Comparison of ENCODE assay signal across 9 mouse cellular contexts in genomic region chr4:24544677-24545151, GRCm38 (mm10). TPM values are rescaled to one million over a fixed set of nuclear protein-coding genes. Genes with fewer than 3 reads are reported as not detected.
DNase-seq lines count a peak whose midpoint lies in the region; ATAC-seq and TF ChIP-seq lines count a peak whose summit lies in the region.
"Had no signal": no experiment of that assay in that cellular context is flagged by ENCODE, and none has a peak within 500 bp of the region (broad histone marks: within the 10 kb centered on the region; RNA-seq: fewer than 3 reads in every experiment).

No protein-coding gene starts in this region.

- H3K27me3 ChIP-seq in heart, postnatal 0 days (ENCODE audit: control insufficient read depth, insufficient read depth, low read length), result no peaks in the 10 kb centered on the region
- no peaks in the 10 kb centered on the region for H3K27me3 ChIP-seq in heart, embryonic 11.5 days (ENCODE audit: control insufficient read depth, insufficient read depth, low read length)
- no peaks in the 10 kb centered on the region for H3K27me3 ChIP-seq in small intestine, adult 2 months (ENCODE audit: control insufficient read depth, insufficient read depth, low read length)

- no peak for TF ChIP-seq EP300 in heart, postnatal 0 days (IDR thresholded peaks at IDR 0.05; ENCODE audit: low read depth)

- H3K4me1 ChIP-seq in heart, postnatal 0 days (ENCODE audit: control insufficient read depth, insufficient read depth), result no peaks in the 10 kb centered on the region
- no peaks in the 10 kb centered on the region for H3K4me1 ChIP-seq in heart, embryonic 11.5 days (ENCODE audit: control insufficient read depth, insufficient read depth, low read length)
- H3K4me1 ChIP-seq in small intestine, adult 2 months (ENCODE audit: control insufficient read depth, insufficient read depth, insufficient read length, low read length), result no peaks in the 10 kb centered on the region

- no peak for DNase-seq in heart, postnatal 0 days (ENCODE audit: low spot score)
- DNase-seq in cerebellum, adult 11 months, result peak; percentile 36
- DNase-seq in kidney, postnatal 25 days, result peak; percentile 63 to 71
- DNase-seq in mesoderm, embryonic 11.5 days (ENCODE audit: low read depth, low spot score), result peak; percentile 20
- no peak for DNase-seq in thymus, postnatal 10 days (ENCODE audit: low spot score in 2 of 2)

- H3K9me3 ChIP-seq in heart, postnatal 0 days (replicated peaks; ENCODE audit: control insufficient read depth, low read length), result no peaks in the 10 kb centered on the region
- no peaks in the 10 kb centered on the region for H3K9me3 ChIP-seq in heart, embryonic 11.5 days (replicated peaks; ENCODE audit: control insufficient read depth, low read length)
- H3K9me3 ChIP-seq: G1E had no signal

- no peak for TF ChIP-seq POLR2A in small intestine, adult 2 months (IDR thresholded peaks at IDR 0.05; ENCODE audit: low read depth, low read length)

- H3K4me2 ChIP-seq in heart, postnatal 0 days (ENCODE audit: low read depth, low read length), result no peak overlapping the region
- no peak overlapping the region for H3K4me2 ChIP-seq in heart, embryonic 11.5 days

- no peaks in the 10 kb centered on the region for H3K36me3 ChIP-seq in heart, postnatal 0 days (replicated peaks; ENCODE audit: control insufficient read depth, insufficient read depth, low read length)
- no peaks in the 10 kb centered on the region for H3K36me3 ChIP-seq in heart, embryonic 11.5 days (ENCODE audit: control insufficient read depth, insufficient read depth, low read length)
- H3K36me3 ChIP-seq in small intestine, adult 2 months (ENCODE audit: control insufficient read depth, insufficient read depth, low read length), result no peaks in the 10 kb centered on the region

- ATAC-seq in heart, postnatal 0 days (ENCODE audit: insufficient read depth, low read depth), result no peak
- ATAC-seq in heart, embryonic 11.5 days (replicated peaks; ENCODE audit: insufficient number of reproducible peaks, low FRiP score, low TSS enrichment), result no peak
- peak; percentile 100 for ATAC-seq in frontal cortex, adult (ENCODE audit: low TSS enrichment)

- no peak overlapping the region for H3K9ac ChIP-seq in heart, postnatal 0 days (replicated peaks; ENCODE audit: low read depth, low read length)
- H3K9ac ChIP-seq in heart, embryonic 11.5 days (ENCODE audit: low read depth, low read length), result no peak overlapping the region

- no peak overlapping the region for H3K27ac ChIP-seq in heart, postnatal 0 days (ENCODE audit: low read depth)
- no peak overlapping the region for H3K27ac ChIP-seq in heart, embryonic 11.5 days (ENCODE audit: low read depth, low read length)
- H3K27ac ChIP-seq in small intestine, adult 2 months (ENCODE audit: insufficient read depth, low read depth, low read length), result no peak overlapping the region

- H3K4me3 ChIP-seq in heart, postnatal 0 days (ENCODE audit: low read depth, low read length), result no peak overlapping the region
- no peak overlapping the region for H3K4me3 ChIP-seq in heart, embryonic 11.5 days (ENCODE audit: low read depth, low read length)
- H3K4me3 ChIP-seq in small intestine, adult 2 months (ENCODE audit: low read depth, low read length), result no peak overlapping the region

- 77% methylated on average over 5 of the region's 5 CpGs for WGBS in heart, postnatal 0 days
- WGBS in heart, embryonic 11.5 days (ENCODE audit: insufficient replicate concordance), result 75% methylated on average over 5 of the region's 5 CpGs
- WGBS in small intestine, adult 2 months, result 70% methylated on average over 5 of the region's 5 CpGs

- peak; percentile 53 for TF ChIP-seq CTCF in heart, postnatal 0 days (IDR thresholded peaks at IDR 0.05; ENCODE audit: low read depth)
- TF ChIP-seq CTCF in small intestine, adult 2 months (IDR thresholded peaks at IDR 0.05; ENCODE audit: extremely low read depth, insufficient read length, insufficient replicate concordance, low read depth, low read length), result peak; percentile 46; the same call in 1 of the 2 replicates

RNA-seq across cellular contexts. Expression of gene Mms22l, which starts 48.5 kb away (rescaled TPM):
- total RNA-seq in heart, postnatal 0 days (2014; rRNA removed; ENCODE audit: low replicate concordance), result 5.2 and 21.2 TPM in 2 replicates
- 5.2 and 6.2 TPM in 2 replicates for polyA plus RNA-seq in heart, postnatal 0 days (2015; fragmentation: Nextera tagmentation; extraction: Ambion mirVana)
- 25.7 and 29.8 TPM in 2 replicates for polyA plus RNA-seq in heart, embryonic 11.5 days (2014; fragmentation: Nextera tagmentation; extraction: Ambion mirVana)
- polyA plus RNA-seq in small intestine, adult 2 months (2012; rRNA removed), result 0.85 and 1.5 TPM in 2 replicates

Comparison
In these comparisons a context has a peak if more than half of its experiments do, and no peak if none do; other contexts are left out.
1. DNase-seq: peak in cerebellum, adult 11 months (single experiment), kidney, postnatal 25 days (2 of 2) and mesoderm, embryonic 11.5 days (single experiment); none in heart, postnatal 0 days (single experiment) and thymus, postnatal 10 days (0 of 2).